Mouse (Mus musculus) heart, postnatal 25 days (tissue): ENCODE data around the gene Hoxd3. TPM values are rescaled to one million over a fixed set of nuclear protein-coding genes. Genes with fewer than 3 reads are reported as not detected.

Experiments used
- DNase-seq: peaks from one replicate; pipeline ENCODE4 v3.0.0; 2022; ENCODE audit warnings: low spot score
- intact Hi-C: fragments of 180-260 bp; cut with DNase I; formaldehyde crosslinking; loops from one replicate; pipeline ENCODE4 v1.15.1; 2025
- total RNA-seq, 2 experiments: library from RNA; stranded (reverse); gene quantifications; 2 replicates each; pipeline ENCODE4 v1.2.3; 2021

Hoxd3 gene
- total RNA-seq, 2 experiments from 2014 or later: not detected

DNA sequence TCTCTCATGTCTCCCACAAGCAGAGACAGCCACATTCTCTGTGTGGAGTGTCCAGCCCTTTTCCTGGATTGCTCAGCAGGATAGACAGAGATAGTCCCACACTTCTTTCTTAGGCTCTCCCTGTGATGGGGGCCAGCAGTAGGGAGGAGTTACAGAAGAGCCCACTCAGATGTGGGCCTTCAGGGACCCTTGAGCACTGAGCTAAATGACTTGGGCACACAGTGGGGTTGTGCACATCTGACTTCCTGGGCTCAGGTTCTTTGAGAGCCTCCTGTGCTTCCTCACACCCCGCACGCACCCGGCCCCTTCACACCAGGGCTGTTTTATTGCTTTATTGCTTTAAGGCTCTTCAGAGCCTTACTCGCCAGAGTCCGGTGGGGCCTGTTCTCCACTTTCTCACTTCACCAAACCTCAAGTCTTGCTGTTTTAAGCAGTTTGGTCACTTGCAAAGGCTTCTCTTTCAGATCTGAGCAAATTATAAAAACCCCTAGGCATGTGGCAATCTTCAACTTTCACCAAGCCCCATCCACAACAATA, 9.3 kb downstream of the Hoxd3 start:
- intact Hi-C loops: no loop called here
- no peak for DNase-seq

DNA sequence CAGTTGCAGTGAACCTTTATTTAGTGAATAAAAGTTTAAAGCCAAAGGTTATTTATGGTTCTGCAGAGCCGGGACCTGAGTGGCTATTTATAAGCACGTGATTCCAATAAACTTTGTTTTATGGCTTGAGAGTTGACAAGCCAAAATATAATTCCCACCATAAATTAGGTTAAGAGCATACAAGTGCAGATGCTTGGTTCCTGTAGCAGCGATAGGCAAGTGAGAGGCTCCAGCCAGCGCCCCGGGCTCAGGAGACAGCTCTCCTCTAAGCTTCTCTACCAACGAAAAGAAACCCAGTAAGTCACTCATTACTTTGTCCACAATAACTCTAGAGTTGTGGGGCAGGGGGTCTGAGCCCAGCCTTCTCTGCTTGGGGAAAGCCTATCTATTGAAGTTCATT, 10.2 kb downstream of the Hoxd3 start:
- intact Hi-C loops: no loop called here
- no peak for DNase-seq

GRCm38 (mm10) chr2:74722949-74723348, 11.2 kb downstream of the Hoxd3 start:
- intact Hi-C loops: no loop called here
- DNase-seq: no peak

DNA sequence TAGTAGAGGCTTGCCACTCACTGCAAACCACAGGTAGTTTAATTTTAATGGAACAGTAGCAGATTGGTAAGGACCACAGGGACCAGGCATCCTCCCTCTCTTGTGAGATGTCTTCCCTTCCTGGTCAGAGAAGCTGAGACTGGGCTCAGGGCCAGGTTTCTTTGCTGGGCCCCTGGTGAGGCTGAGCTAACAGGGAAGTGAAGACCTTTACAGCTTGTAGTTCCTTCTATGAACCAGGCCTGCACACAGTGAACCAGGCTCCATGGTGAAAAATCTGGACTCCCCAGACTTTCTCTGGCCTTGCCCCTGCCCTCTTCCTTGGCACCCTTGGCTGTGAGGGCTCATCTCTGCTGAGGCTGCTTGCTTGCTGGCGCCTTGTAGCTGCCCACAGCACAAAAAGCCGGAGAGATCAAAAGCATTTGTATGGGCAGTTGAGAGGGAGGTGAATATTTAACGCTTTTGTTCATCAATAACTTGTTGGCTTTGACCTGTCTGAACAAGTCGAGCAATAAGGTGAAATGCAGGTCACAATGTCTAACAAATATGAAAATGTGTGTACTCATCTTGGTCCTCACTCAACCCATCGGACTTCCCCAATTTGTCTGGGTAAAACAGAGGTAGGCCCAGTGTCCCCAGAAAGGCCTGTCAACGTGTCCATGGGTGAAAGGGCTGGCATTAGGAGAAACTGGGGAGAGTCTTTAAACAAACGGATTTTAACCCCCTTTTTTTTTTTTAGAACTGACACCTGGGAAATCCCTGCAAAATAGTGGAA, 12.7 kb downstream of the Hoxd3 start:
- intact Hi-C loops: no loop called here

GRCm38 (mm10) chr2:74725171-74725570, 13.4 kb downstream of the Hoxd3 start:
- intact Hi-C loops: no loop called here
- DNase-seq: no peak

More for the DNA sequence above, 12.7 kb downstream of the Hoxd3 start:
- no peak for DNase-seq

DNA sequence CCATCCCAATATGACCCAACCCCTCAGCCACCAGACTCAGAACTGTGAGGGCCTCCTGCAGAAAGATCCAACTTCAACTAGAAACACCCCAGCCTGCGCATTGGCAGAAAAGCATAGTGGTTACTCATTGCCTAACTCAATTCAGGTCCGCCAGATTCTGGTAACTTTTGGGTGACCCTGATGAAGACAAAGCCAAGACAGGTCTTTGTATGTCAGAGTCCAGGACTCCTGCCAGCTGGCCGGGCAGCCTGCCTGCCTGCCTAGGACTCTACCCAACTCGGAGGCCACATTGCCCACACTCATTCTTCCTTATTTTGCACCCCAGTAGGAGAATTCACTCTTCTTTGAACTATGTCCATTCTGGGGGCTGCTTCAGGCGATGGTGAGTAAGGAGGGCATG, 14.8 kb downstream of the Hoxd3 start, which contains the start of gene Gm28230:
Gene Gm28230, plus strand, starts transcription at position 178 of the 400 bp plus-strand sequence.
- intact Hi-C loops: no loop called here
- no peak for DNase-seq

DNA sequence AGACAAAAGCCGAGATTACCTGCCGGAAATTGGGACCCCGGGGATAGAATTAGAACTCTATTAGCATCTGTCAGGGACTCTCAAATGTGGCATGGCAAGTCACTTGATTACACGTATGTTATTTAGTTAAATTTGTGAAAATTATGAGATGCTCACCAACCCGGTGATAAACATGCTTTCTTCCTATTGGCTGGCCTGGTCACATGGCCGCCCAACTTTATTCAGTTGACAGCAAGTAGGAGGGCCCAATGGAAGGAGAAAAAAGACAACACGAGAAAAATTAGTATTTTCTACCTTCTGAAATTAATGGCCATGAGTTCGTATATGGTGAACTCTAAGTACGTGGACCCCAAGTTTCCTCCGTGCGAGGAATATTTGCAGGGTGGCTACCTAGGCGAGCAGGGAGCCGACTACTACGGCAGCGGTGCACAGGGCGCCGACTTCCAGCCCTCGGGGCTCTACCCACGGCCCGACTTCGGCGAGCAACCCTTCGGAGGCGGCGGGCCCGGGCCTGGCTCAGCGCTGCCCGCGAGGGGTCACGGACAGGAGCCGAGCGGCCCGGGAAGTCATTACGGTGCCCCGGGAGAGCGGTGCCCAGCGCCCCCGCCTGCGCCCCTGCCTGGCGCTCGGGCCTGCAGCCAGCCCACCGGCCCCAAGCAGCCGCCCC, 15.4 kb downstream of the Hoxd3 start:
- no peak for DNase-seq
- intact Hi-C loops: no loop called here

DNA sequence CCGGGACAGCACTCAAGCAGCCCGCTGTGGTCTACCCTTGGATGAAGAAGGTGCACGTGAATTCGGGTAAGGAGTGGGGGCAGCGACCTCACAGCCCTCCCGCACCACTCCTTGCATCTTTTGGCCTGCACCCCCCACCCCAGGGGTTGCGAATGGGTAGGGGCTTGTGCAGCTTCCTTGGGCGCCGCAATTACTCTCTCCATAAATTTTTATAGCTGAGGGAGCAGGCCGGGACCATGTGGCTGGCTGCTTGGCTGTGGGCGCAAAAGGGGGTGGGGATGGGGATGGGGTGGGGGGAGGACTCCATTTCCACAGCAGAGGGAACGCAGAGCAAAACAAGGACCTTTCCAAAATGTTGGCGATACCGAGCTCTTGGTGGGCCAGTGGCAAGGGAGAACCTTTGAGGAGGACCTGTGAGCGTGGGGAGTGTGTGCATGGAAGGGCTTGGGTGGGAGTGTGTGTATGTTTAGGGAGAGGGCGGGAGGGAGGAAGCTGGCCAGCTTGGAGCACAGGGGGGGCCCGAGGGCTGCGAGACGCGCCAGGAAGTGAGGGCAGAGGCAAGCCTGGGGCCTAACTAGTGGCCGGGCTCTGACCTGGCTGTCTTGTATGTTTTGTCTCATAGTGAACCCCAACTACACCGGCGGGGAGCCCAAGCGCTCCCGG, 16.0 kb downstream of the Hoxd3 start:
- DNase-seq: no peak
- intact Hi-C loops: no loop called here

DNA sequence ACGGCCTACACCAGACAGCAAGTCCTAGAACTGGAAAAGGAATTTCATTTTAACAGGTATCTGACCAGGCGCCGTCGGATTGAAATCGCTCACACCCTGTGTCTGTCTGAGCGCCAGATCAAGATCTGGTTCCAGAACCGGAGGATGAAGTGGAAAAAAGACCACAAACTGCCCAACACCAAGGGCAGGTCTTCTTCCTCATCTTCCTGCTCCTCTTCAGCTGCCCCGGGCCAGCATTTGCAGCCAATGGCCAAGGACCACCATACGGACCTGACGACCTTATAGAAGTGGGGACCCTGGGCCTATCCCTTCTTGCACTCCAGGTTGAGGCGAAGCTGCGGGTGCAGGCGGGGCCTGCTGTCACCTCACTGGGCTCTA, 16.6 kb downstream of the Hoxd3 start:
- DNase-seq: no peak
- intact Hi-C loops: no loop called here

DNA sequence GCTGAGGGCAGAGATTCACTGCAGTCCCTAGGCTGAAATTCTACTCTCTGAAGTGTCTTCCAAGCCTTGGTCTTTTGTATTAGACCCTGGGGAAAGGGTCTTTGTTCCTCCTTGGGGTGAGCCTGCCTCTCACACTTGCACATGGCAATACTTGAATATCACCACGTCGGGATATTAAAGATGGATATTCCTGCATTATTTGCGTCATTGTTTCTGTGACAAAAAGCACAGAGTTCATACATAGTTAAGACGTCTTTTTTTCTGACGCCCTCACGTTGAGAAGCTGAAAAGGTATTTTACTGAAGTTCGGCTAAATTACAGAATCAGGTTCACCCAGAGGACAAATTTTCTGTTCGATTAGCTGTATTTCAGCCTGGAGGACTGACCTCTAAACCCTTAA, 18.6 kb downstream of the Hoxd3 start:
- intact Hi-C loops: no loop called here
- DNase-seq: no peak

- no peak for DNase-seq
- intact Hi-C loops: no loop called here
Measured at GRCm38 (mm10) chr2:74731055-74731454, 19.3 kb downstream of the Hoxd3 start.

DNA sequence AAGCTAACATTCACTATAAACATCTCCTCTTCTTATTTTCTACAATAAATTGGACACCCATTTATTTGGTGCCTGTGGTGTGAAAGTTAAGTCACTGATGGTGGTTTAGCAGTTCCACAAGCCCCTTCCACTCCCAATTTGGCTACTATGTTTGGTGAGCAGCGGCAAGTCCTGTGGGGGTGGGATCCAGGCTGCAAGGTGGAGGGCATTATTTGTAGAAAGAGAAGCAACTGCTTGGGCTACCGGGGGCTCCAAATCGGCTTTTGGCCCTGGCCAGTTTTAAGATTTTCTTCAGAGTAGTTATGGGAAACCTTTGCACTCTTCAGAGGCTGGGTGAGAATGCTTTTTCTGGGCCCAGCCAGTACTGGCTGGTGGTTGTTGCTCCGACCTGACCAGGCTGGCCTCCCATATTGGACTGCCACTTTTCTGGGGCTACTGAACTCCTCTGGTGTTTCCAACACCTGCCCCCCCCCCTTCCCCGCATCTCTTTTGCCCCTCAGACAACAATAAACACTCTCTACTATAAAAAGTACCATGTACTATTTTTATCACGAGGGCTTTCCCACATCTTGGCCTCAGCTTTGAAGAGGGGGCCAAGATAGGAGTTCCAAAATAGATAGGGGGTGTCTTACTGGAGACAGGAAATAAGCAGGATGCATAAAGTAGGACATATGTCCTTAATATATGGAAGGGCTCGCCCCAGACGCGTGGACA, 20.2 kb downstream of the Hoxd3 start:
- intact Hi-C loops: no loop called here

DNA sequence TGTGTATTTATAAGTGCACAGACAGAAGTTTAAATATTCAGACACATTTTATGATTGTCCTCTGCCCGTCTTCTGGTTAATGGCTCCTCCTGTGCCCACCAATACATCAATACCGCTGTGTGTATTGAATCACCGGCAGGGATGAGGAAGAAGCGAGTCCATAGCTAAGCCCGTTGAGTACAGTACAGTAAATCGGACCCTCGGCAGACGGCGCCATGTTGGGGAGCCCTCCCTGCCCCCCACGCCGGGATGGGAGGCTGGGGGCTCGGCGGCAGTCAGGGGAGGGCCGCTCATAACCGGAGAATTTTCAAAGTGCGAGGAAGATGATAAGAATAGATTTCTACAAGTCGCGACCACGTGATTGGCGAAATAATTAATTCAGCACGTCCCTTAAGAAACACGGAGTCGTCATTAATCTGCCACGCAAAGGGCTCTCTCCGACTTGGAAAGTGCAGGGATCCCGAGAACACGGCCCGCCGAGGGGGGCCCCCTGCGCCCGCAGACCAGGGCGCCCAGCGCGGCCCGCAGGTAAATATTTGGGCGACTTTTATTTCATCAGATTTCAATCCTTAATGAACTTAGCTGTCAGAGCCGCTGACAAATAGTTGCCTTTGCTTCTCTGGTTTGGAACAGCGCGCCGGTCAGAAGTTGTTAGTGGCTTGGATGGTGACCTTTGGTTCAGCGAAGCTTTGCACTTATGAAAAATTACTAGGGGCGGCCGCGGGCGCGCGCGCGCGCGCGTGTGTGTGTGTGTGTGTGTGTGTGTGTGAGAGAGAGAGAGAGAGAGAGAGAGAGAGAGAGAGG, 21.0 kb downstream of the Hoxd3 start:
- intact Hi-C loops: no loop called here
- DNase-seq: no peak

More for the DNA sequence above, 20.2 kb downstream of the Hoxd3 start:
- no peak for DNase-seq

DNA sequence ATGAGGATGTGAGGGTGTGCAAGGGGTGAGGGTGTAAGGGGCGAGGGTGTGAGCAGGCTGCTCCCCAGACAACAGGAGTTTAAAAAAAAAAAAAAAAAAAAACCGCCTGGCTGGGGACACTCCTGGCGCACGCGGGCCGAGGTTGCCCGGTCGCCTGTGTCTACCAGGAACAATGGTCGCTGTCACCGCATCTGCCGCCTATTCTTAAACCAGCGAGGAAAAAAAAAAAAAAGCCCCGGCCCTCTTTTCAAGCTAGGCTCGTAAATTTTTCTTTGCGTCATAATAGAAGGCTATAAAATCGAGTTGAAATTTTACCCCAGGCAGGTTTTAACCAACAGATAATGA, 21.6 kb downstream of the Hoxd3 start:
- DNase-seq: no peak
- intact Hi-C loops: no loop called here

DNA sequence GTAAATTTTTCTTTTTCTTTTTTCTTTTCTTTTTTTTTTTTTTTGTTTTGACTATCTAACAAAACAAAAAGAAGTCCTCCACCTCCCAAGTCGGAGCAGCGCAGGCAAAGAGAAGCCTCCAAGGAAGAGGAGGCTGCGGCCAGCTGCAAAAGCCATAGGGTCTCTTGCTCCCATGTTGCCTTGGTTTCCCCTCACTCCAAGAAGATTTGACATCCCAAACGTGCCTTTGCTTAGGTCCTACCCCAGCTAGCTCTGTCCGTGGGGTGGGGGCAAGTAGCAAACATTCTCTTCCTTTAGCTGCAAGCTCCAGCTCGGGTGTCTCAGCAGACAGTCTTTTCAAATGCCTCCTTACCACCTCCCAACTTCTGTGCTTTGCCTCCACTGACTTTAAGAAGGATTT, 22.0 kb downstream of the Hoxd3 start:
- intact Hi-C loops: no loop called here
- DNase-seq: no peak

GRCm38 (mm10) chr2:74734451-74734850, 22.7 kb downstream of the Hoxd3 start:
- no peak for DNase-seq
- intact Hi-C loops: no loop called here

DNA sequence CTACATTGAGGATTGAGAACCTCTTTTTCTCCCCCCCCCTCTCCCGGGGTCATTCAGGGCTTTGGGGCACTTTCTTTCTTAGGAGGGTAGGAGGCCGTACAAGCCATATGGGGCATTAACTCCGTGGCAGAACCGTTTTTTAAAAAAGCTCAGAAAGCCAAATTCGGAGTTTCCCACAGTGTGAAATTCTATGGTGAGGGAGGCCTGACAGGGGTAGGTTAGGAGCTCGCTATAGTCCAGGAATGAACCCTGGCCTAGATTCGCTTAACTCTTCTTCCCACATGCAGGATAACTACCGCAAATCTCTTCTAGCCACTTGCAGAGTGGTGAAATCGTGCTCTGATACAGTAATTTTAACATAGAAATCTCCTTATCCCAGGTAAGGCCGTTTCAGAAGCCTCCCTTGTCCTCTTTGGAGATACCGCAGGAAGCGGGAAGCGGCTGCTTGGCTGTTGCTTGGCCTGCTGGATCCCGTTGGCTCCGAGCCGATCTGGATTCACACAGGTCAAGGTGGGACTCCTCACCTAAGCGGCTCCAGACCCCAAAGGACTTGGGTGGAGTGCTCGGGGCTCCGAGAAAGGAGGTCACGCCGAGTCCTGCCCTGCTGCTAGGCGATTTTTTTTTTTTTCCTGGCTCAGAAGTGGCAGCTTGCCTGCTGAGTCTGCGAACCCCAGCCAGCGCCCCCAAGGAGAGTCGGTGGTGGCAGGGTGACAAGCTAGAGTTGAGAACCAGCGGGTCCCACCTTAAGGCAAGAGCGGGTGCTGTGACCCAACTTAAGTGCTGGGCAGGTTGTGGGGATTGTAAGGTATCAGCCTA, 23.5 kb downstream of the Hoxd3 start:
- intact Hi-C loops: no loop called here
- DNase-seq: no peak

DNA sequence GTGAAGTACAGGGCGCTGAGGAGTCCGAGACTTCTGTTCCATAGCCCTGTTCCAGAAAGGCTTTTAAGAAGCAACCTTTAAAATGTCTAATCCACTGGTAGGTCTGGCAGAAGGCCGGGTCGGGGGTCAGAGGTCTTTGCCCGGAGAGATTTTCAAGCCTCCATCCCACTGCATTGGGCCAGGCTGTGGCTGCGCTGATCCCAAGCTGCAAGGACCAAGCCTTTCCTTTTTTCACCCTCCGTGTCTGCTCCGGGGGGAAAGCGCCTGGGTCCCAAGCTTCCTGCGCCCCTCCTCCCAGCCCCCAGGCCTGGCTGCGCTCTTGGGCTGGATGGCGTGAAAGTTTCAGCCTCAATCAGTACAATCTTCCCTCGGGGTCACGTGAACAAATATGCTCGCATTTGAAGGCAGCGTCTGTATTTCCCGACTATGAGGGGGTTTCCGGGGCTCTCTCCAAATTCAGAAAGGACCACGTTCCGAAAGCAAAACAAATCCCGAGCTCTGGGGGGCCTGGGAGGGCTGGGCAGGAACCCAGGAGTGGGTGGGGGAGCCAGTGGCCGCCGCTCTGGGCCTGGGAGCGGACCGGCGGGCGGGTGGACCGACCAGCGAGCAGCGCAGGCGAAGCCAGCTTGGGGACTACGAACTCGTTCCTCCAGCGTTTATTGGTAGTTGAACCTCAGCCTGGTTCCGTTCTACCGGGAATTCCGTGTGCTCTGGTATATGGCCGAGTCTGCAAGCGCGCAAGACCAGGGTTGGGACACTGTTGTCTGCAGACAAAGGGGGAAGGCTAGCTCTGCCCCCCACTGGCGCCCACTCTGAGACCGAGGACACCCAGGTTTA, 24.3 kb downstream of the Hoxd3 start:
- intact Hi-C loops: no loop called here
- DNase-seq: no peak
